Mouse (Mus musculus) liver, embryonic 14.5 days (tissue): Measurements from ENCODE around the gene Pcdh9.

Experiments used
- CTCF ChIP-seq: IDR thresholded peaks from 2 replicates; pipeline ENCODE4 v1.5.1; 2016; ENCODE audit warnings: antibody characterized with exemption, low read depth, control low read depth
- EP300 ChIP-seq: IDR thresholded peaks from 2 replicates; pipeline ENCODE4 v1.6.1; 2016; ENCODE audit warnings: antibody characterized with exemption, low read depth

DNA sequence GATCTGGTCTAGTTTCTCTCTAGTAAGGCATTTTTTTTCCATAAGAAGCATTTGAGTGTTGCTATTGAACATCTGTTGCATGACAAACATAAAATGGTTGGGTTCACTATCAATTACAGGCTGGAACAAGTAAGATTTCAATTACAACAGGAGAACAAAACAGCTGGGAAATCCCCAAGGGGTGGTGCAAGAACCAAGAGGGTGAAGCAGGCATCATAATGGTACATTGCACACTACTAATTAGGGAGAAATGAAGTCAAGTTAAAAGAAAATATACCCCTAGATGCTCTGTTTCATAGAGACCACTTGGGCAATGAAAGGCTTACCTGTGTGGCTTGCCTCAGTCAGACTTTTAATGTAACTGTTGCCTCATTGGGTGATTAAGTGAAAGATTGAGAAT is 384.4 kb downstream of the Pcdh9 start:
- TF ChIP-seq CTCF = no peak
- TF ChIP-seq EP300 = no peak
